Mouse (Mus musculus): ENCODE measurements around the gene Lrfn4.

- no peak for TF ChIP-seq CTCF (IDR thresholded peaks at IDR 0.05; ENCODE audit: control insufficient read depth, insufficient read depth, insufficient replicate concordance, low read depth, low read length)
- no peak for TF ChIP-seq POLR2A (IDR thresholded peaks at IDR 0.05; ENCODE audit: control insufficient read depth, low read depth, low read length)
Observed at GRCm38 (mm10) chr19:4622780-4623179, 7.3 kb upstream of the Lrfn4 start.

Measured in testis, adult 2 months (tissue).